12 mouse cellular contexts compared by ENCODE assay signal in genomic region chr9:80216786-80217501, GRCm38 (mm10). TPM values are rescaled to one million over a fixed set of nuclear protein-coding genes. Genes with fewer than 3 reads are reported as not detected.
DNase-seq lines count a peak whose midpoint lies in the region; ATAC-seq and TF ChIP-seq lines count a peak whose summit lies in the region.
"Had no signal": no experiment of that assay in that cellular context is flagged by ENCODE, and none has a peak within 500 bp of the region (broad histone marks: within the 10 kb centered on the region; RNA-seq: fewer than 3 reads in every experiment).

No protein-coding gene starts in this region.

- H3K4me3 ChIP-seq in heart, embryonic 13.5 days, result no peak overlapping the region
- no peak overlapping the region for H3K4me3 ChIP-seq in heart, adult 2 months
- no peak overlapping the region for H3K4me3 ChIP-seq in kidney, embryonic 15.5 days (replicated peaks)
- H3K4me3 ChIP-seq in E14TG2a.4 (replicated peaks; ENCODE audit: low read length), result peak overlapping the region; percentile 24; the same call in 1 of the 2 replicates
- H3K4me3 ChIP-seq in hindbrain, postnatal 0 days (ENCODE audit: low read length), result no peak overlapping the region
- no peak overlapping the region for H3K4me3 ChIP-seq in limb, embryonic 10.5 days
- H3K4me3 ChIP-seq: liver, embryonic 13.5 days had no signal

- H3K9ac ChIP-seq in heart, embryonic 13.5 days, result no peak overlapping the region
- no peak overlapping the region for H3K9ac ChIP-seq in heart, adult 2 months (ENCODE audit: low read depth, low read length)
- H3K9ac ChIP-seq in kidney, embryonic 15.5 days, result no peak overlapping the region
- H3K9ac ChIP-seq in hindbrain, postnatal 0 days (replicated peaks; ENCODE audit: low read length), result no peak overlapping the region
- H3K9ac ChIP-seq: liver, embryonic 13.5 days had no signal

- no peak for TF ChIP-seq EP300 in heart, adult 2 months (IDR thresholded peaks at IDR 0.05; ENCODE audit: insufficient read depth, low read depth, low read length)

- 66% methylated on average over 16 of the region's 16 CpGs for WGBS in heart, embryonic 13.5 days
- WGBS in heart, adult 2 months, result 58% methylated on average over 16 of the region's 16 CpGs
- WGBS in kidney, embryonic 15.5 days, result 37% methylated on average over 16 of the region's 16 CpGs
- whole genome bisulfite sequencing in hindbrain, postnatal 0 days, result 63% methylated on average over 16 of the region's 16 CpGs
- 89% methylated on average over 16 of the region's 16 CpGs for WGBS in limb, embryonic 10.5 days

- intact Hi-C loops in heart, adult 2 months (cut with DNase I), result no loop called here

- no peak for TF ChIP-seq CTCF in heart, adult 2 months (IDR thresholded peaks at IDR 0.05)
- no peak for TF ChIP-seq CTCF in E14TG2a.4 (conservative IDR thresholded peaks at IDR 0.05; ENCODE audit: low read length)
- TF ChIP-seq CTCF in hindbrain, postnatal 0 days (IDR thresholded peaks at IDR 0.05; ENCODE audit: low read depth), result no peak

- peak overlapping the region; percentile 17 for H3K4me2 ChIP-seq in heart, embryonic 13.5 days
- H3K4me2 ChIP-seq in kidney, embryonic 15.5 days, result peak overlapping the region; percentile 22
- no peak overlapping the region for H3K4me2 ChIP-seq in hindbrain, postnatal 0 days (ENCODE audit: low read depth, low read length)
- H3K4me2 ChIP-seq: liver, embryonic 13.5 days had no signal

- TF ChIP-seq POLR2A in heart, adult 2 months (IDR thresholded peaks at IDR 0.05; ENCODE audit: insufficient read depth, low read depth, low read length), result no peak

- H3K27ac ChIP-seq in heart, embryonic 13.5 days (replicated peaks), result peak overlapping the region; percentile 15; the same call in 1 of the 2 replicates
- H3K27ac ChIP-seq in heart, adult 2 months, result no peak overlapping the region
- peak overlapping the region; percentile 34 for H3K27ac ChIP-seq in kidney, embryonic 15.5 days
- no peak overlapping the region for H3K27ac ChIP-seq in hindbrain, postnatal 0 days
- H3K27ac ChIP-seq in limb, embryonic 10.5 days, result no peak overlapping the region
- H3K27ac ChIP-seq: liver, embryonic 13.5 days had no signal

- H3K9me3 ChIP-seq in heart, embryonic 13.5 days, result no peaks in the 10 kb centered on the region
- H3K9me3 ChIP-seq in kidney, embryonic 15.5 days (replicated peaks), result no peaks in the 10 kb centered on the region
- no peaks in the 10 kb centered on the region for H3K9me3 ChIP-seq in E14TG2a.4 (ENCODE audit: low read length)
- no peaks in the 10 kb centered on the region for H3K9me3 ChIP-seq in hindbrain, postnatal 0 days (ENCODE audit: low read length)
- no peaks in the 10 kb centered on the region for H3K9me3 ChIP-seq in limb, embryonic 10.5 days (replicated peaks)
- H3K9me3 ChIP-seq: liver, embryonic 13.5 days had no signal

- no peak for ATAC-seq in heart, embryonic 13.5 days (ENCODE audit: extremely low read depth, insufficient number of reproducible peaks, low FRiP score, low TSS enrichment)
- peak; percentile 72 for ATAC-seq in kidney, embryonic 15.5 days (replicated peaks; ENCODE audit: low FRiP score)
- 0 out of 2 replicates have a peak, but pooled peaks have one; percentile 32 for ATAC-seq in hindbrain, postnatal 0 days
- ATAC-seq: forebrain, embryonic 16.5 days; lung, postnatal 0 days had no signal

- no peaks in the 10 kb centered on the region for H3K27me3 ChIP-seq in heart, embryonic 13.5 days (replicated peaks)
- no peaks in the 10 kb centered on the region for H3K27me3 ChIP-seq in heart, adult 2 months (ENCODE audit: control insufficient read depth, insufficient read depth, low read length)
- H3K27me3 ChIP-seq in kidney, embryonic 15.5 days, result no peaks in the 10 kb centered on the region
- no peaks in the 10 kb centered on the region for H3K27me3 ChIP-seq in E14TG2a.4 (ENCODE audit: insufficient read depth, low read length)
- no peaks in the 10 kb centered on the region for H3K27me3 ChIP-seq in hindbrain, postnatal 0 days (ENCODE audit: insufficient read depth, low read length)
- H3K27me3 ChIP-seq in limb, embryonic 10.5 days (ENCODE audit: low read depth, poor library complexity, severe bottlenecking), result no peaks in the 10 kb centered on the region
- H3K27me3 ChIP-seq: liver, embryonic 13.5 days had no signal

- no peak for DNase-seq in heart, adult 2 months
- DNase-seq in kidney, adult 9 months, result no peak
- DNase-seq in hindbrain, postnatal 0 days (ENCODE audit: low spot score), result no peak
- DNase-seq in limb, embryonic 10.5 days (ENCODE audit: low spot score), result no peak
- DNase-seq: cerebellum, adult 11 months; left cerebral cortex, postnatal 4 days; liver, embryonic 13.5 days had no signal

- no peaks in the 10 kb centered on the region for H3K36me3 ChIP-seq in heart, embryonic 13.5 days
- no peaks in the 10 kb centered on the region for H3K36me3 ChIP-seq in heart, adult 2 months (ENCODE audit: control insufficient read depth, insufficient read depth, low read length)
- 0 out of 2 replicates have a peak, but pooled peaks cover 11% of the 10 kb centered on the region for H3K36me3 ChIP-seq in kidney, embryonic 15.5 days
- no peaks in the 10 kb centered on the region for H3K36me3 ChIP-seq in E14TG2a.4 (ENCODE audit: insufficient read depth, low read length)
- H3K36me3 ChIP-seq in hindbrain, postnatal 0 days (ENCODE audit: insufficient read depth, low read length), result no peaks in the 10 kb centered on the region
- H3K36me3 ChIP-seq in limb, embryonic 10.5 days, result no peaks in the 10 kb centered on the region
- H3K36me3 ChIP-seq: liver, embryonic 13.5 days had no signal

- H3K4me1 ChIP-seq in heart, embryonic 13.5 days, result peaks cover 18% of the 10 kb centered on the region
- H3K4me1 ChIP-seq in heart, adult 2 months (ENCODE audit: control insufficient read depth, insufficient read depth, low read length), result no peaks in the 10 kb centered on the region
- H3K4me1 ChIP-seq in kidney, embryonic 15.5 days, result peaks cover 24% of the 10 kb centered on the region
- H3K4me1 ChIP-seq in E14TG2a.4 (replicated peaks; ENCODE audit: low read depth, low read length), result peaks cover 16% of the 10 kb centered on the region
- H3K4me1 ChIP-seq in hindbrain, postnatal 0 days (ENCODE audit: insufficient read depth, low read length), result no peaks in the 10 kb centered on the region
- H3K4me1 ChIP-seq in limb, embryonic 10.5 days, result peaks cover 11% of the 10 kb centered on the region; the same call in 1 of the 2 replicates
- H3K4me1 ChIP-seq: liver, embryonic 13.5 days had no signal

- peaks cover 1% of the 10 kb centered on the region for H3K79me2 ChIP-seq in heart, adult 2 months (replicated peaks; ENCODE audit: control insufficient read depth, insufficient read depth, low read length)

RNA-seq across cellular contexts. Expression of gene Myo6, which starts 52.1 kb away (rescaled TPM):
- polyA plus RNA-seq in heart, embryonic 13.5 days (2015; fragmentation: Nextera tagmentation; extraction: Ambion mirVana), result 10.1 TPM in 2 replicates
- 10 to 100 TPM; 10.5 to 11.4 TPM for total RNA-seq in heart, adult 2 months (2021)
- polyA plus RNA-seq in heart, adult 2 months (2012; rRNA removed), result 6.4 and 6.9 TPM in 2 replicates
- polyA plus RNA-seq in kidney, embryonic 15.5 days (2015; fragmentation: Nextera tagmentation; extraction: Ambion mirVana), result 54.0 and 56.7 TPM in 2 replicates
- 48.4 and 53.6 TPM in 2 replicates for total RNA-seq in hindbrain, postnatal 0 days (2014; rRNA removed)
- polyA plus RNA-seq in hindbrain, postnatal 0 days (2015; fragmentation: Nextera tagmentation; extraction: Ambion mirVana), result 32.6 and 35.9 TPM in 2 replicates
- 3.3 and 5.9 TPM in 2 replicates for polyA plus RNA-seq in limb, embryonic 10.5 days (2016; fragmentation: Nextera tagmentation; extraction: Ambion mirVana)

Comparison
In these comparisons a context has a peak if more than half of its experiments do, and no peak if none do; other contexts are left out.
1. H3K27ac ChIP-seq: peak in heart, embryonic 13.5 days (single experiment) and kidney, embryonic 15.5 days (single experiment); none in heart, adult 2 months (single experiment), hindbrain, postnatal 0 days (single experiment) and limb, embryonic 10.5 days (single experiment).